Mouse (Mus musculus) stomach, embryonic 16.5 days (tissue): ENCODE results near the gene Mgat5. TPM values are rescaled to one million over a fixed set of nuclear protein-coding genes. Genes with fewer than 3 reads are reported as not detected.

ENCODE experiments used
- ATAC-seq: fragments of 200-750 bp; cut with Nextera tagmentation; 2 replicates; pipeline ENCODE4 v1.8.0; 2017; ENCODE audit warnings: moderate number of reproducible peaks, moderate TSS enrichment; ENCODE audit not compliant: insufficient read depth, low FRiP score
- H3K27ac ChIP-seq: fragments of 300-500 bp; sonication (generic); 2 replicates; pipeline ENCODE4 v1.5.1; 2014; ENCODE audit warnings: low read length
- H3K27me3 ChIP-seq: fragments of 300-500 bp; sonication (generic); 2 replicates; pipeline ENCODE4 v1.6.1; 2014; ENCODE audit warnings: low read length, control low read depth, mixed read lengths; ENCODE audit not compliant: control insufficient read depth, insufficient read depth
- H3K36me3 ChIP-seq: fragments of 300-500 bp; sonication (generic); 2 replicates; pipeline ENCODE4 v1.6.1; 2014; ENCODE audit warnings: low read length; ENCODE audit not compliant: control insufficient read depth, insufficient read depth
- H3K4me1 ChIP-seq: fragments of 300-500 bp; sonication (generic); 2 replicates; pipeline ENCODE4 v1.6.1; 2014; ENCODE audit warnings: low read length, control low read depth, mixed read lengths; ENCODE audit not compliant: control insufficient read depth, insufficient read depth
- H3K4me2 ChIP-seq: fragments of 300-500 bp; sonication (generic); 2 replicates; pipeline ENCODE4 v1.6.1; 2014; ENCODE audit warnings: low read depth, low read length, mixed read lengths
- H3K4me3 ChIP-seq: fragments of 300-500 bp; sonication (generic); replicated peaks from 2 replicates; pipeline ENCODE4 v1.5.1; 2014; ENCODE audit warnings: mild to moderate bottlenecking, low read length
- H3K9ac ChIP-seq: fragments of 300-500 bp; sonication (generic); 2 replicates; pipeline ENCODE4 v1.6.1; 2014; ENCODE audit warnings: low read length
- H3K9me3 ChIP-seq: fragments of 300-500 bp; sonication (generic); replicated peaks from 2 replicates; pipeline ENCODE4 v1.6.1; 2016; ENCODE audit warnings: low read length, control low read depth; ENCODE audit not compliant: control insufficient read depth
- WGBS: fragments of 180-500 bp; shearing (Covaris S2); extraction: QIAGEN DNeasy Blood & Tissue Kit; methylation state at CpG from one replicate; pipeline ENCODE4 v1.1.7; 2014; 5-methylcytosine and 5-hydroxymethylcytosine counted together
- polyA plus RNA-seq: library from polyadenylated mRNA; unstranded; fragments of >200 nt; fragmentation: Nextera tagmentation; extraction: Ambion mirVana; gene quantifications from 2 replicates; pipeline ENCODE4 v1.2.1, GENCODE M21; 2015

Gene Mgat5
- polyA plus RNA-seq = 5.7 TPM in 2 replicates

GRCm38 (mm10) chr1:127204817-127205485 is at the start of gene Mgat5:
Gene Mgat5 (plus strand): TSS chr1:127205015.
- Histone ChIP-seq H3K4me1 (peaks cover 12% of the 10 kb centered on the region), H3K9ac (peak within 1 kb of the TSS; percentile 87), H3K27me3 (no peaks in the 10 kb centered on the region), H3K9me3 (no peaks in the 10 kb centered on the region), H3K27ac (peak within 1 kb of the TSS; percentile 96), H3K36me3 (no peaks in the 10 kb centered on the region), H3K4me3 (peak within 1 kb of the TSS; percentile 94), H3K4me2 (peak within 1 kb of the TSS; percentile 97)
- peak; percentile 91 for ATAC-seq
- under 1% methylated on average over 51 of the region's 51 CpGs for WGBS

GRCm38 (mm10) chr1:127160118-127160760 is 44.6 kb upstream of the Mgat5 start:
- Histone ChIP-seq H3K4me2 (no peak overlapping the region), H3K9ac (no peak overlapping the region), H3K36me3 (no peaks in the 10 kb centered on the region), H3K4me3 (no peak overlapping the region), H3K27me3 (no peaks in the 10 kb centered on the region), H3K4me1 (no peaks in the 10 kb centered on the region), H3K9me3 (no peaks in the 10 kb centered on the region), H3K27ac (no peak overlapping the region)
- no peak for ATAC-seq
- WGBS = 78% methylated on average over 5 of the region's 5 CpGs

- Histone ChIP-seq H3K9ac (no peak overlapping the region), H3K27ac (no peak overlapping the region), H3K4me2 (no peak overlapping the region), H3K27me3 (no peaks in the 10 kb centered on the region), H3K4me3 (no peak overlapping the region), H3K9me3 (no peaks in the 10 kb centered on the region), H3K4me1 (no peaks in the 10 kb centered on the region), H3K36me3 (no peaks in the 10 kb centered on the region)
- no peak for ATAC-seq
- 73% methylated on average over 4 of the region's 4 CpGs for WGBS
These were observed 40.1 kb upstream of the Mgat5 start for GRCm38 (mm10) chr1:127164589-127165160.

GRCm38 (mm10) chr1:127166521-127166920 is 38.3 kb upstream of the Mgat5 start:
- Histone ChIP-seq H3K27me3 (no peaks in the 10 kb centered on the region), H3K4me2 (no peak overlapping the region), H3K36me3 (no peaks in the 10 kb centered on the region), H3K27ac (no peak overlapping the region), H3K9ac (no peak overlapping the region), H3K4me3 (no peak overlapping the region), H3K4me1 (no peaks in the 10 kb centered on the region), H3K9me3 (no peaks in the 10 kb centered on the region)
- no peak for ATAC-seq

GRCm38 (mm10) chr1:127167586-127167985 is 37.2 kb upstream of the Mgat5 start:
- Histone ChIP-seq H3K4me1 (no peaks in the 10 kb centered on the region), H3K27me3 (no peaks in the 10 kb centered on the region), H3K9ac (no peak overlapping the region), H3K4me2 (no peak overlapping the region), H3K36me3 (no peaks in the 10 kb centered on the region), H3K27ac (no peak overlapping the region), H3K4me3 (no peak overlapping the region), H3K9me3 (no peaks in the 10 kb centered on the region)
- no peak for ATAC-seq
- 89% methylated on average over 1 of the region's 1 CpGs for WGBS

GRCm38 (mm10) chr1:127168205-127168604 is 36.6 kb upstream of the Mgat5 start:
- H3K9ac ChIP-seq = no peak overlapping the region
- no peaks in the 10 kb centered on the region for H3K27me3 ChIP-seq
- H3K27ac ChIP-seq = no peak overlapping the region
- H3K4me2 ChIP-seq = no peak overlapping the region
- ATAC-seq = no peak
- H3K9me3 ChIP-seq = no peaks in the 10 kb centered on the region
- H3K4me1 ChIP-seq = no peaks in the 10 kb centered on the region
- 71% methylated on average over 8 of the region's 8 CpGs for WGBS
- no peak overlapping the region for H3K4me3 ChIP-seq
- H3K36me3 ChIP-seq = no peaks in the 10 kb centered on the region

- H3K9me3 ChIP-seq = no peaks in the 10 kb centered on the region
- H3K4me1 ChIP-seq = no peaks in the 10 kb centered on the region
- no peak overlapping the region for H3K4me2 ChIP-seq
- 85% methylated on average over 8 of the region's 8 CpGs for WGBS
- no peak overlapping the region for H3K9ac ChIP-seq
- no peaks in the 10 kb centered on the region for H3K27me3 ChIP-seq
- H3K36me3 ChIP-seq = no peaks in the 10 kb centered on the region
- no peak for ATAC-seq
- H3K27ac ChIP-seq = no peak overlapping the region
- H3K4me3 ChIP-seq = no peak overlapping the region
These were observed 35.3 kb upstream of the Mgat5 start for GRCm38 (mm10) chr1:127169516-127169915.

GRCm38 (mm10) chr1:127171361-127171760 is 33.5 kb upstream of the Mgat5 start:
- Histone ChIP-seq H3K9me3 (no peaks in the 10 kb centered on the region), H3K9ac (no peak overlapping the region), H3K27me3 (no peaks in the 10 kb centered on the region), H3K27ac (no peak overlapping the region), H3K36me3 (no peaks in the 10 kb centered on the region), H3K4me3 (no peak overlapping the region), H3K4me1 (no peaks in the 10 kb centered on the region), H3K4me2 (no peak overlapping the region)
- ATAC-seq = no peak
- 75% methylated on average over 7 of the region's 7 CpGs for WGBS

- no peak overlapping the region for H3K4me2 ChIP-seq
- H3K27ac ChIP-seq = no peak overlapping the region
- H3K9me3 ChIP-seq = no peaks in the 10 kb centered on the region
- H3K36me3 ChIP-seq = no peaks in the 10 kb centered on the region
- no peaks in the 10 kb centered on the region for H3K27me3 ChIP-seq
- no peak overlapping the region for H3K4me3 ChIP-seq
- no peaks in the 10 kb centered on the region for H3K4me1 ChIP-seq
- 82% methylated on average over 3 of the region's 3 CpGs for WGBS
- ATAC-seq = no peak
- H3K9ac ChIP-seq = no peak overlapping the region
These were observed 31.4 kb upstream of the Mgat5 start for GRCm38 (mm10) chr1:127173448-127173847.
